Mouse (Mus musculus): ENCODE results near the gene Timm13.

Timm13 gene

GRCm38 (mm10) chr10:80858350-80858935 lies 42.3 kb downstream of the Timm13 start:
- no peak for DNase-seq

GRCm38 (mm10) chr10:80857848-80858247 lies 42.9 kb downstream of the Timm13 start:
- no peak for DNase-seq

- DNase-seq, result no peak
These were observed 43.4 kb downstream of the Timm13 start for GRCm38 (mm10) chr10:80857386-80857785.

GRCm38 (mm10) chr10:80856908-80857307 lies 43.9 kb downstream of the Timm13 start:
- no peak for DNase-seq

- DNase-seq, result no peak
These were observed 44.5 kb downstream of the Timm13 start for GRCm38 (mm10) chr10:80856267-80856666.

GRCm38 (mm10) chr10:80855749-80856073 lies 45.1 kb downstream of the Timm13 start:
- no peak for DNase-seq

GRCm38 (mm10) chr10:80854913-80855748 lies 45.6 kb downstream of the Timm13 start, which contains the start of the genes Lsm7 and Sppl2b:
Lsm7 (minus strand) TSS chr10:80855209.
Sppl2b (plus strand) TSS chr10:80855275.
- DNase-seq, result peak; percentile 97

All from embryo, embryonic 11 days (tissue).